Mouse (Mus musculus) hindbrain, embryonic 10.5 days (tissue): ENCODE measurements around the gene Tead4. TPM values are rescaled to one million over a fixed set of nuclear protein-coding genes. Genes with fewer than 3 reads are reported as not detected.

Source experiments
- DNase-seq: peaks from one replicate; pipeline ENCODE4 v3.0.0-alpha.2; 2017; ENCODE audit warnings: low spot score
- H3K27ac ChIP-seq: fragments of 300-500 bp; sonication (generic); 2 replicates; pipeline ENCODE4 v1.5.1; 2016; ENCODE audit warnings: mild to moderate bottlenecking, moderate library complexity
- H3K27me3 ChIP-seq: fragments of 300-500 bp; sonication (generic); 2 replicates; pipeline ENCODE4 v1.6.1; 2016; ENCODE audit warnings: mild to moderate bottlenecking; ENCODE audit not compliant: poor library complexity, insufficient read depth, severe bottlenecking
- H3K36me3 ChIP-seq: fragments of 300-500 bp; sonication (generic); 2 replicates; pipeline ENCODE4 v1.6.1; 2016; ENCODE audit warnings: mild to moderate bottlenecking, moderate library complexity
- H3K4me1 ChIP-seq: fragments of 300-500 bp; sonication (generic); replicated peaks from 2 replicates; pipeline ENCODE4 v1.6.1; 2016; ENCODE audit warnings: mild to moderate bottlenecking
- H3K4me3 ChIP-seq: fragments of 300-500 bp; sonication (generic); 2 replicates; pipeline ENCODE4 v1.5.1; 2016; ENCODE audit warnings: mild to moderate bottlenecking, moderate library complexity
- H3K9me3 ChIP-seq: fragments of 300-500 bp; sonication (generic); 2 replicates; pipeline ENCODE4 v1.6.1; 2016; ENCODE audit warnings: mild to moderate bottlenecking, moderate library complexity
- WGBS: fragments of 180-500 bp; shearing (Covaris S2); methylation state at CpG from one replicate; pipeline ENCODE4 v1.1.7; 2016; 5-methylcytosine and 5-hydroxymethylcytosine counted together
- polyA plus RNA-seq: library from polyadenylated mRNA; unstranded; fragments of >200 nt; fragmentation: Nextera tagmentation; extraction: Ambion mirVana; gene quantifications from 2 replicates; pipeline ENCODE4 v1.2.1, GENCODE M21; 2016

Tead4 gene
- polyA plus RNA-seq, 1 experiment from 2014 or later: 2.5 TPM

DNA sequence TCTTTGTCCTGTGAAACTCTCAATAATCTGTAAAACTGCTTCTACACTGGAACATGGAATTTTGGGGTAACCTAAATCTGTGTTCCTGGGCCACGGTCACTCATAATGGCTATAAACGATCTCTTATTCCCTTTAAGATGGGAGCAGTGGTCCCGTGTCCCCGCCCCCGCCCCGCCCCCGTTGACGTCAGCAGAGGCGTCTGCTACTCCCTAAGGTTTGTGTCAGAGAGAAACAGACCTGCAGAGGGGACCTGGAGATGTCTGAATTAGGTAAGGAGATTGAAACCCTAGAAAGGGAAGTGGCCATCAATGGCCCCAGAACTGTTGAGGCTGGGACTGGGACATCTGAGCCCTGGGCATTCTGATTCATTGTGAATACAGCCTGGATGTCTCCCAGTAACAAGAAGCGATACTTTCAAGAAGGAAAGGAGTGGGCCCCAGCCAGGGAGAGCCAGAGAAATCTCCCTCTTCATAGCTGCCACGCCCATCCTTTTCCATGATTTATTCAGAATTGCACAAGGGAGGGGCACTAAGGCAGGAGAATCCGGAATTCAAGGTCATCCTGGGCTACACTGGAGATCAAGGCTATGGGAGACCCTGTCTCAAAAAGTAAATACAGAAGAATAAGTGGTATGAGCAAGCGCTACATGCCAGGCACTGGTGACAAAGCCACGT lies 20.0 kb downstream of the Tead4 start:
- Histone ChIP-seq H3K27me3 (0 out of 2 replicates have a peak, but pooled peaks cover 3% of the 10 kb centered on the region), H3K9me3 (no peaks in the 10 kb centered on the region), H3K4me1 (peaks cover 47% of the 10 kb centered on the region), H3K4me3 (no peak overlapping the region), H3K36me3 (no peaks in the 10 kb centered on the region), H3K27ac (no peak overlapping the region)
- 59% methylated on average over 14 of the region's 14 CpGs for WGBS
- DNase-seq: no peak

DNA sequence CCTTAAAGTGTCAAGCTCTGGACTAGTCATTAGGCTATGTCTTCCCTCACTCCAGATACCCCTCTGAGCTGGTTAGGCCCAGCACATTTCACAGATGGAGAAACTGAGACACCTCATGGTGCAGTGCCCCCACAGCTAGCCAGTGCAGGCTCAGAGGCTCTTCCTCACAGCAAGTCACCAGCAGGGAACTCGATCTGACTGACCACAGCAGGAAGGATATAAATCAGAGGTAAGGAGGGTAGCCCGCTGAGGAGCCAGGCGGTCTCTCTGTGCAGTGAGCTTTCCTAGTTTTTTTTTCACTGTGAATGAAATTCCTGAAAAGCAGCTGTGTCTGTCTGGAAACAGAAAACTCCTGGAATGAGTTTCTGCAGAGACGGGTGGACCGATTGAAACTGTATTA lies 21.0 kb downstream of the Tead4 start:
- Histone ChIP-seq H3K9me3 (no peaks in the 10 kb centered on the region), H3K27ac (no peak overlapping the region), H3K36me3 (no peaks in the 10 kb centered on the region), H3K27me3 (no peaks in the 10 kb centered on the region), H3K4me3 (no peak overlapping the region), H3K4me1 (peaks cover 39% of the 10 kb centered on the region)
- 52% methylated on average over 5 of the region's 5 CpGs for WGBS
- DNase-seq: no peak

DNA sequence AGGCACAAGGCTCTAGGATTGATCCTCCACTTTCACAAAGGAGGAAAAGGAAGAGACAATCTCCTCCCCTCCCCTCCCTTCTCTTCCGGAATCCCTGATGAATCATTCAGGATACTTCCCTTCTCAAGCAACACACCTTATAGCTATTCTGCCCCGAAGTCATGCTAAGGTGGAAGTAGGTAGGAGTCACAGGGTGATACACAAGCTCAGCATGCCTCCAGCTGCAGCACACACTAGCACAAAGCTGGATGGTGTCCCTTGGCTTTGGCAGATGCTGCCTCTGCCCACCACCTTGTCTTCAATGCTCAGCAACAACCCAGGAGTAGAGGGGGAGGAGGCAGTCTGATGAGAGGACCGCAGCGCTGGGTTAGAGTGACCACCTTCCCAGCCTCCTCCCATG lies 21.5 kb downstream of the Tead4 start:
- no peaks in the 10 kb centered on the region for H3K9me3 ChIP-seq
- peaks cover 37% of the 10 kb centered on the region for H3K4me1 ChIP-seq
- WGBS: 68% methylated on average over 4 of the region's 4 CpGs
- H3K4me3 ChIP-seq: no peak overlapping the region
- H3K27me3 ChIP-seq: no peaks in the 10 kb centered on the region
- H3K27ac ChIP-seq: peak overlapping the region; percentile 12; the same call in 1 of the 2 replicates
- no peaks in the 10 kb centered on the region for H3K36me3 ChIP-seq
- no peak for DNase-seq

DNA sequence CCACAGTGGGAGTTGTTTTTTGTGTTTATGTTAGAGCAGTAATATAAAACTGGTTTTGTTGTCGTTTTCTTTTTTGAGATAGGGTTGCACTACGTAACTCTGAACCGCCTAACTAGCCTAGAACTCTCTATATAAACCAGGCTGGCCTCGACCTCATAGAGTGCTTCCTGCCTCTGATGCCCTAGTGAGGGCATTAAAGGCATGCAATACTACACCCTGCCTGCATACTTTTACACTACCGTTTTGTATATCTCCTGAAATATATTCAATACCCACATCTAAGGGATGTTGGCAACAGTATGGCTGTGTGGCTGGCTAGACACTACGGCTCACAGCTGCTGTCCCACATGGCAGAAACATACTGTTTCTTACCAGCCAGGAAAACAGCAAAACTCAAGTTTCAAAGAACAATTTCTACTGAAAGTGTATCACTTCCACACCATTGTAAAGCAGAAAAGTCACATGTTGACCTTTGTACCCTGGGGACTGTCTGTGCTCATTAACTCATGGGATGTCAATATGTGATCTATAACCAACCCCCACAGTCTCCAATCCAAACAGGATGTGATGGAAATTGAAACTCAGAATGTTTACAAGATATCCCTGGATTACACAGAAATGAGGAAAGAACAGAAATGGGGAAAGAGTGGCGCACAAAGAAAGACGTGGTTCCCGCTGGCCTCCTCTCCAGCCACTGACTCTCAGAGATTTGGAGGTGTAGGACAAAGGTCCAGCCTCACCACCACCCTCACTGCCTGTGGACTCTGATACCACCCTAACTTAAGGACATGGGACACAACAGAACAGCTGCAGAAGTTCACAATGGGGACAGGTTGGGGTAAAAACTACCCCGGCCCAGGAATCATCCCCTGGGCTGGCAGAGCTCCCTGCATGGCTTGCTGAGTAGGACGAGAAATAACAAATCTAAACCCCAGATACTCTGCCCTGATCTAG lies 23.2 kb downstream of the Tead4 start:
- no peaks in the 10 kb centered on the region for H3K36me3 ChIP-seq
- H3K4me1 ChIP-seq: peaks cover 34% of the 10 kb centered on the region
- H3K27me3 ChIP-seq: no peaks in the 10 kb centered on the region
- H3K27ac ChIP-seq: peak overlapping the region; percentile 60; the same call in 1 of the 2 replicates
- no peak overlapping the region for H3K4me3 ChIP-seq
- no peak for DNase-seq
- WGBS: 78% methylated on average over 11 of the region's 11 CpGs
- H3K9me3 ChIP-seq: no peaks in the 10 kb centered on the region

DNA sequence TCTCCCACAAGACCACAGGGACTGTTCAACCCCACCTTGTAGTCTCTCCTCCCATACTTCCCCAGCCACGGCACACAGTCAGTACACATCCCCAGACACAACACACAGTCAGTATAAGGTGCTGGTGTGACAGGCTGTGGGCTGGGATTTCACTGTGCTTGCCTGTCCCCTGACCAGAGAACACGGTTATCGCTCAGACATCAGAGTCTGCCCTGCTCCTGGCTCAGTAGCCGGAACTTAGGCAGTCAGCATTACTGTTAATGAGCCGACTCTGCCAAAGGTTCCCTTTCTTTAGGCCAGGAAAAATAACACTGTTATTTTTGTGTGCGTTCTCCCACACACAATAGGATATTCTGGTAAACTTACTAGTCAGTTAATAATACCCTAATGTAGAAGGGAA lies 24.3 kb downstream of the Tead4 start:
- peaks cover 23% of the 10 kb centered on the region for H3K4me1 ChIP-seq
- H3K9me3 ChIP-seq: no peaks in the 10 kb centered on the region
- H3K4me3 ChIP-seq: no peak overlapping the region
- H3K36me3 ChIP-seq: no peaks in the 10 kb centered on the region
- WGBS: 90% methylated on average over 6 of the region's 6 CpGs
- DNase-seq: no peak
- H3K27ac ChIP-seq: no peak overlapping the region
- no peaks in the 10 kb centered on the region for H3K27me3 ChIP-seq

DNA sequence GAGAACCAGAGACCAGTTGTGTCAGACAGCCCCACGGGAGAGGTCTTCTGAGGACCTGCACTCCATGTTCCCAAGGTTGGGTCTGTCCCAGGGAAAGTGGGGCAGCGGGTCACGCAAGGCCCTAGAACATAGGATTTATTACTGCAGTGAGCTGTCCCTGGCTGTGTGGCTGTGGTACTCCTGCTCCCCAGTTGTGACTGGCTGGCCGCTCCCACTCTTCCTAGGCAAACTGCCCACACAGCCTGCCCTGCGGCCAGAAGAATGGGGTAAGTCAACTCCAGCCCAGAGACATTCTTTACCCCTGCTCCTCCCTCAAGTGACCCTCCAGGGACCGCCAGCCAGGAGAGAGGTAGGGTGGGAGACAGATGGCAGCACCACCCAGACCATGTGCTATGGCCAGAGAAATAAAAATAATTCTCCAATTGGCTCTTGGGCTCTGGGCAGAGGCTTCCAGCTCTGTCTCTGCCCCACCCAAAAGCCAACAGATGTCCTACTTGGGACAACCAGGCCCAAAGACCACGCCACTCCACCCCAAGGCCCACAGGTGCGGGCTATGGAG lies 25.0 kb downstream of the Tead4 start:
- Histone ChIP-seq H3K4me3 (no peak overlapping the region), H3K36me3 (no peaks in the 10 kb centered on the region), H3K27me3 (no peaks in the 10 kb centered on the region), H3K4me1 (peaks cover 16% of the 10 kb centered on the region), H3K27ac (no peak overlapping the region), H3K9me3 (no peaks in the 10 kb centered on the region)
- 90% methylated on average over 8 of the region's 8 CpGs for WGBS
- DNase-seq: no peak

DNA sequence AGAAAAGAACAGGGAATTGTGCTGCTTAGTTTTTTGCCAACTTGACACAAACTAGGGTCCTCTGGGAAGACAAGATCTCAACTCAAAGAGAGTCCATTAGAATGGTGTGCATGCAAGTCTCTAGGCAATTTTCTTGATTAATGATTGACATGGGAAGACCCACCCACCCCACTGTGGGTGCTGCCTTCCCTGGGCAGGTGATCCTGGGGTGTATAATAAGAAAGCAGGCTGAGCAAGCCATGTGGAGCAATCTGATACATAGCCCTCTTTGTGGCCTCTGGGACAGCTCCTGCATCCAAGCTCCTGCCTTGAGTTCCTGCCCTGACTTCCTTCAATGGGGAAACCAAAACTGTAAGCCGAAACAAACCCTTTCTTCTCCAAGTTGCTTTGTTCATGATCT lies 27.1 kb downstream of the Tead4 start:
- WGBS: 86% methylated on average over 1 of the region's 1 CpGs
- Histone ChIP-seq H3K27ac (no peak overlapping the region), H3K36me3 (no peaks in the 10 kb centered on the region), H3K4me1 (0 out of 2 replicates have a peak, but pooled peaks cover 8% of the 10 kb centered on the region), H3K4me3 (no peak overlapping the region), H3K9me3 (no peaks in the 10 kb centered on the region), H3K27me3 (no peaks in the 10 kb centered on the region)
- no peak for DNase-seq

DNA sequence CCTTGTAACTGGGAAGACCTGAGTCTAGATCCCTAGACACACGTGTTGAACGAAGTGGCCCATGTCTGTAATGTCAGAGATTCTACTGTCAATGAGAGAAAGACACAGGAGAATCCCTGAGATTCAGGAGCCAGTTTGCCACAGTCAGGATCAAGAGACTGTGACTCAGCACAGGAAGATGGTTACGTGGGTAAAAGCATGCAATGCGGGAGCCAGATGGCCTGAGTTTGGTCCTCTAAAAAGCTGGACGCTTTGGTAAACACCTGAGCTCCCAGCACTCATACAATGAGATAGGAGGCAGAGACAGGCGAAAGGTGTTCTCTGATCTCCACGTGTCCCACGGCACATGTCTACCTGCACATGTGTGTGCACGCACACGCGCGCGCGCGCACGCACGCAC lies 27.9 kb downstream of the Tead4 start:
- no peaks in the 10 kb centered on the region for H3K27me3 ChIP-seq
- 0 out of 2 replicates have a peak, but pooled peaks cover 5% of the 10 kb centered on the region for H3K4me1 ChIP-seq
- H3K36me3 ChIP-seq: no peaks in the 10 kb centered on the region
- H3K27ac ChIP-seq: no peak overlapping the region
- H3K4me3 ChIP-seq: no peak overlapping the region
- DNase-seq: no peak
- WGBS: 97% methylated on average over 17 of the region's 17 CpGs
- no peaks in the 10 kb centered on the region for H3K9me3 ChIP-seq

DNA sequence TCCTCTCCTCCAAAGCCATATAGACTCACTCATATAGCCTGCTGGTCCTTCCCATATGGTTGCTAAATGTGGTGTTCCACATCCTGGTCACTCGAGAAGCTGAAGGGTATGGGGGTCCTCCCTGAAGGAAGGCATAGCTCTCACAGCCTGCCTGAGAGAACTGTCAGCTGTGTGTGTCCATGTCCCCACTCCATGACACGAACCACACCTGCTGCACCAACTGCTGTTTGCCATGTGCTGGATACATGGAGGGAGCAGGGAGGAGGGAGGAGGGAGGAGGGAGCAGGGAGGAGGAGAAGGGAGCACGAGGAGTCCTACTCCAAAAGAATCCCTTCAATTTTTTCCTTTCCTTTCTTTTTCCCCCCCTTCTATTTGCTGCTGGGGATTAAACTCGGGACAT lies 30.8 kb downstream of the Tead4 start:
- Histone ChIP-seq H3K4me3 (no peak overlapping the region), H3K27me3 (no peaks in the 10 kb centered on the region), H3K4me1 (peaks cover 3% of the 10 kb centered on the region; the same call in 1 of the 2 replicates), H3K27ac (no peak overlapping the region), H3K36me3 (no peaks in the 10 kb centered on the region), H3K9me3 (no peaks in the 10 kb centered on the region)
- WGBS: 68% methylated on average over 4 of the region's 4 CpGs
- no peak for DNase-seq

DNA sequence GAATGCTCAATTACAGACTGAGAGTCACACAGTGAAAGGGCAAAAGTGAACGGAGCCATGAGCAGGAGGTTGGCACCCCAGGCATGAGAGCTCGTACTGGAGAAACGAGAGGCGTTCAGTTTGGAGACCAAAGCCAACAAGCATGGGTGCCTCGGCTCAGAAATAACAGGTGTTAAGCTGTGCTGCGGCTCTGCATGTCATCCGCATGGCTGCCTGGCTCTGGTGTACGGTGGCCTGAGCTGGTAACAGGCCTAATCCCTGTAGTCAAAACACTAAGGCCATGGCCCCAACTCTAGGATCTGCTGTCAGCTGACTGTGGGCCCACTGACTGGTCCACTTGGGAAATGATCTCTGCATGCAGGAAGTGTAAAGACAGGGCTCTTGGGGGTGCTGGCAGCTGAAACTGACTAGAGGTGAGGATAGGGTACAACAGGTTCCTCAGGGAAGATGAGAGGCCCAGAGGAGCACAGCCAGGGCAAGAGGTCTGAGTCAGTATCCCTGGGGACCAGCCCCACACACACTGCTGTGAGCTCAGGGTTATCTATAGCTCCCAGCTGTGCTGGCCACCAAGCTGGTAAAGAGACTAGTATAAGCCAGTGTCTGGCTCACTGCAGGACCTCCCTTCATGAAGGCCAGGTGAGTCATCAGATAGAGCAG lies 35.6 kb downstream of the Tead4 start:
- Histone ChIP-seq H3K4me3 (no peak overlapping the region), H3K9me3 (no peaks in the 10 kb centered on the region), H3K27me3 (no peaks in the 10 kb centered on the region), H3K4me1 (peaks cover 3% of the 10 kb centered on the region; the same call in 1 of the 2 replicates), H3K36me3 (no peaks in the 10 kb centered on the region), H3K27ac (no peak overlapping the region)
- WGBS: 88% methylated on average over 8 of the region's 8 CpGs
- no peak for DNase-seq

DNA sequence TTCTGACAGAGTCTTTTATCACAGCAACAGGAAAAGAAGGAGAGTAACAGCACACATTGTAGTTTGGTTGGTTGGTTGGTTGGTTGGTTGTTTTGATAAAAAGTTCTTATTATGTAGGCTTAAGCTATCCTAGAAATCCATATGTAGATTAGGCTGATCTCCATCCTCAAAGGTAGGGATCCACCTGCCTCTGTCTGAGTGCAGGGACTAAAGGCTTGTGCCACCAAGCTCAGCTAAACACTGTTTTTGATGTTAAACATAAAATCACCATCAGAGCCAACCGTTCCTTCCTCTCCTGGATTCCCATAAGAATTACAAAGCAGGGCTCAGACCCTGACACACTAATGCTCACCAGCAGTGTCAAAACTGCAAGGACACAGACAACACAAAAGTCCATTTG lies 39.1 kb downstream of the Tead4 start:
- DNase-seq: no peak
- no peaks in the 10 kb centered on the region for H3K36me3 ChIP-seq
- H3K27ac ChIP-seq: no peak overlapping the region
- no peaks in the 10 kb centered on the region for H3K27me3 ChIP-seq
- H3K9me3 ChIP-seq: no peaks in the 10 kb centered on the region
- H3K4me3 ChIP-seq: no peak overlapping the region
- 66% methylated on average over 1 of the region's 1 CpGs for WGBS
- peaks cover 3% of the 10 kb centered on the region; the same call in 1 of the 2 replicates for H3K4me1 ChIP-seq

DNA sequence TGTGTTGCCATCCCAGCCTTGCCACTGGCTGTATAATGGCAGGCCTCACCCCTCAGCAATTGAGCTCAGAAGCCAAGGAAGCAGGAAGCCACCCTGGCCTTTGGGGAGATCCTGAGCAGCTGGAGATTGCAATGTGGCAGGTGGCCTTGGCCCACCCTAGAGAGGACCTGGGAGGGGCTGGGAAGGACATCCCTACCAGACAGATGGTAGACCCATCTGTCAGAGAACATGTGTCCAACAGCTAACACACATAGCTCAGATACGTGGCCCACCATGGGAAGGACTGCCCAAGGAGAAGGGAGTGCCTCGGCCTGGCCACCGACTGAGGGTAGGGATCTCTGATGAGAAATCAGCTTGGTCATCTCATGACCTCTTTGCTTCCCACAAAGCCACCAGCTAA lies 41.4 kb downstream of the Tead4 start:
- WGBS: 84% methylated on average over 3 of the region's 3 CpGs
- H3K36me3 ChIP-seq: no peaks in the 10 kb centered on the region
- H3K4me3 ChIP-seq: no peak overlapping the region
- H3K4me1 ChIP-seq: no peaks in the 10 kb centered on the region
- no peak overlapping the region for H3K27ac ChIP-seq
- no peaks in the 10 kb centered on the region for H3K27me3 ChIP-seq
- DNase-seq: no peak
- H3K9me3 ChIP-seq: no peaks in the 10 kb centered on the region
